Mouse (Mus musculus) G1E (cell line): ENCODE measurements around the gene Nkg7.

ENCODE experiments used
- CTCF ChIP-seq: IDR thresholded peaks from 2 replicates; pipeline ENCODE4 v1.5.1; 2012; ENCODE audit warnings: low read depth, low read length, inconsistent platforms, mixed read lengths
- POLR2AphosphoS5 ChIP-seq: IDR thresholded peaks from 2 replicates; pipeline ENCODE4 v1.6.1; 2012; ENCODE audit warnings: low read depth, low read length, inconsistent platforms; ENCODE audit not compliant: insufficient replicate concordance

GRCm38 (mm10) chr7:43438611-43439010 lies 1.7 kb downstream of the Nkg7 start:
- no peak for TF ChIP-seq CTCF
- no peak for TF ChIP-seq POLR2AphosphoS5
